ENCODE assay signal across 7 mouse cellular contexts in the genomic region with DNA sequence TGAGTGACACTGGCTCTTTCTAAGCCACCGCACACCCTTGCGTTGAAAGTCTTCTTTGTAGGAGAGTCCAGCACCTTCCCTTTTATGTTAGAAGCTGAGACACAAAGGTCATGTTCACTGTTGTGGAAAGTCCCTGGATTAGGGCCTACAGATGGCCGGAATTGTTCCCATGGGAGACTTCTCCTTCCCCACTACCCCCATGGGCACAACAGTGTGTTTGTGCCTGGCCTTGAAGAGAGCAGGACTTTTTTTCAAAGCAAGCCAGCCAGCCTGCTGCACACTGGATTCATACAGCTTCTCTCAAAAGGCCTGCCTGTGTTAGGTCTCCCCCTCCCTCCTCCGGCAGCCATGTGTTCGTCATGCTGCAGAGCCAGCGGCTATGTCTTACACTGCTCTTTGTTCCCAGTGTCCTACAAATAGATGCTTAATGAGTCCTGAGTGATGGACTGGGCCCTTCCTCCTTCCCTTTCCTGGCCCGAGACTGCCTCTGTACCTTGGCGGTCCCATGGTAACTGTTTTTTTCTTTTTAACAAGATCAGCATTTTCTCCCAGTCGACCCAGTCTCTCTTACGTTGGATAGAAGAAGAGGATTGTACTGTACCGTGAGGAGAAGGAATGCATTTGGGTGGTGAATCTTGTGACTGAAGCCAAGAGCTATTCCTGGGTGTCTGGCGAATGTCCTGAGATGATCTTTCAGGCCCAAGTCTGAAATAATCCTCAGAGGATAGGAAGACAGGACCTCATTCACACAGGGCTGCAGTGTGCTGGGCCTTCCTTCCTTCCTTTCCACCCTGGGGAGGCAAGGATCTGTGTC. TPM values are rescaled to one million over a fixed set of nuclear protein-coding genes. Genes with fewer than 3 reads are reported as not detected.
DNase-seq lines count a peak whose midpoint lies in the region; ATAC-seq and TF ChIP-seq lines count a peak whose summit lies in the region.

No protein-coding gene starts in this region.

- peak; percentile 49 for ATAC-seq in kidney, embryonic 15.5 days (replicated peaks; ENCODE audit: low FRiP score)
- ATAC-seq in limb, embryonic 12.5 days (ENCODE audit: insufficient number of reproducible peaks, insufficient read depth, low FRiP score, low TSS enrichment, low read depth) = peak; percentile 50; the same call in 1 of the 2 replicates

- H3K4me3 ChIP-seq in embryonic facial prominence, embryonic 10.5 days = no peak overlapping the region
- H3K4me3 ChIP-seq in heart, embryonic 10.5 days = no peak overlapping the region
- no peak overlapping the region for H3K4me3 ChIP-seq in kidney, embryonic 15.5 days (replicated peaks)
- H3K4me3 ChIP-seq in limb, embryonic 12.5 days (replicated peaks) = no peak overlapping the region
- H3K4me3 ChIP-seq in thymus, adult 2 months (ENCODE audit: control insufficient read depth, insufficient read depth, low read length) = no peak overlapping the region

- peaks cover 29% of the 10 kb centered on the region for H3K4me1 ChIP-seq in embryonic facial prominence, embryonic 10.5 days
- peaks cover 64% of the 10 kb centered on the region for H3K4me1 ChIP-seq in heart, embryonic 10.5 days
- peaks cover 55% of the 10 kb centered on the region for H3K4me1 ChIP-seq in kidney, embryonic 15.5 days
- peaks cover 39% of the 10 kb centered on the region for H3K4me1 ChIP-seq in limb, embryonic 12.5 days (replicated peaks)
- H3K4me1 ChIP-seq in thymus, adult 2 months (replicated peaks; ENCODE audit: control insufficient read depth, insufficient read depth, low read length) = peaks cover 57% of the 10 kb centered on the region

- peak overlapping the region; percentile 74 for H3K27ac ChIP-seq in embryonic facial prominence, embryonic 10.5 days (replicated peaks)
- H3K27ac ChIP-seq in heart, embryonic 10.5 days = peak overlapping the region; percentile 42; the same call in 1 of the 2 replicates
- H3K27ac ChIP-seq in kidney, embryonic 15.5 days = peak overlapping the region; percentile 48
- peak overlapping the region; percentile 60 for H3K27ac ChIP-seq in limb, embryonic 12.5 days
- H3K27ac ChIP-seq in thymus, adult 2 months (ENCODE audit: control insufficient read depth, insufficient read depth, low read length) = no peak overlapping the region

- no peak overlapping the region for H3K9ac ChIP-seq in kidney, embryonic 15.5 days
- H3K9ac ChIP-seq in limb, embryonic 12.5 days (replicated peaks) = no peak overlapping the region

- H3K4me2 ChIP-seq in kidney, embryonic 15.5 days = 0 out of 2 replicates have a peak overlapping the region, but pooled peaks have one; percentile 9
- no peak overlapping the region for H3K4me2 ChIP-seq in limb, embryonic 12.5 days

- peaks cover 82% of the 10 kb centered on the region for H3K36me3 ChIP-seq in embryonic facial prominence, embryonic 10.5 days (replicated peaks)
- peaks cover 97% of the 10 kb centered on the region for H3K36me3 ChIP-seq in heart, embryonic 10.5 days
- H3K36me3 ChIP-seq in kidney, embryonic 15.5 days = peaks cover 60% of the 10 kb centered on the region
- H3K36me3 ChIP-seq in limb, embryonic 12.5 days = peaks cover 51% of the 10 kb centered on the region
- peaks cover 78% of the 10 kb centered on the region for H3K36me3 ChIP-seq in thymus, adult 2 months (ENCODE audit: control insufficient read depth, insufficient read depth, low read length)

- H3K9me3 ChIP-seq in embryonic facial prominence, embryonic 10.5 days = no peaks in the 10 kb centered on the region
- no peaks in the 10 kb centered on the region for H3K9me3 ChIP-seq in heart, embryonic 10.5 days
- H3K9me3 ChIP-seq in kidney, embryonic 15.5 days (replicated peaks) = no peaks in the 10 kb centered on the region
- H3K9me3 ChIP-seq in limb, embryonic 12.5 days = no peaks in the 10 kb centered on the region

- WGBS in embryonic facial prominence, embryonic 10.5 days = 51% methylated on average over 12 of the region's 12 CpGs
- 58% methylated on average over 12 of the region's 12 CpGs for WGBS in heart, embryonic 10.5 days
- 49% methylated on average over 12 of the region's 12 CpGs for WGBS in kidney, embryonic 15.5 days
- WGBS in limb, embryonic 12.5 days = 66% methylated on average over 12 of the region's 12 CpGs
- 90% methylated on average over 12 of the region's 12 CpGs for WGBS in thymus, adult 2 months

- H3K27me3 ChIP-seq in embryonic facial prominence, embryonic 10.5 days (replicated peaks; ENCODE audit: low read depth, poor library complexity, severe bottlenecking) = no peaks in the 10 kb centered on the region
- no peaks in the 10 kb centered on the region for H3K27me3 ChIP-seq in heart, embryonic 10.5 days (ENCODE audit: insufficient read depth, poor library complexity, severe bottlenecking)
- H3K27me3 ChIP-seq in kidney, embryonic 15.5 days = no peaks in the 10 kb centered on the region
- H3K27me3 ChIP-seq in limb, embryonic 12.5 days = no peaks in the 10 kb centered on the region
- H3K27me3 ChIP-seq in thymus, adult 2 months (ENCODE audit: control insufficient read depth, insufficient read depth, low read length) = no peaks in the 10 kb centered on the region

- TF ChIP-seq POLR2A in thymus, adult 2 months (IDR thresholded peaks at IDR 0.05; ENCODE audit: control insufficient read depth, extremely low read depth, insufficient read depth, low read length, poor library complexity) = no peak

- no peak for TF ChIP-seq CTCF in thymus, adult 2 months (IDR thresholded peaks at IDR 0.05; ENCODE audit: borderline replicate concordance, control insufficient read depth, extremely low read depth, insufficient read depth, low read length, poor library complexity)

- peak; percentile 70 for DNase-seq in brain, embryonic 18.5 days (ENCODE audit: low read depth, low spot score)
- DNase-seq in embryonic facial prominence, embryonic 10.5 days (ENCODE audit: low spot score) = peak; percentile 58
- no peak for DNase-seq in heart, embryonic 10.5 days (ENCODE audit: low spot score)
- peak; percentile 70 for DNase-seq in right cerebral cortex, adult 18-20 months
- DNase-seq in thymus, adult 2 months = no peak

RNA-seq across cellular contexts. Expression of gene Lbh, which starts 7.9 kb away (rescaled TPM):
- 2.1 and 2.2 TPM in 2 replicates for polyA plus RNA-seq in embryonic facial prominence, embryonic 10.5 days (2016; fragmentation: Nextera tagmentation; extraction: Ambion mirVana)
- polyA plus RNA-seq in heart, embryonic 10.5 days (2016; fragmentation: Nextera tagmentation; extraction: Ambion mirVana) = 10.8 and 15.4 TPM in 2 replicates
- polyA plus RNA-seq in kidney, embryonic 15.5 days (2015; fragmentation: Nextera tagmentation; extraction: Ambion mirVana) = 7.1 and 8.9 TPM in 2 replicates
- 2.4 and 2.7 TPM in 2 replicates for polyA plus RNA-seq in limb, embryonic 12.5 days (2016; fragmentation: Nextera tagmentation; extraction: Ambion mirVana)
- 197 and 216 TPM in 2 replicates for polyA plus RNA-seq in thymus, adult 2 months (2012; rRNA removed)

Comparison
In these comparisons a context has a peak if more than half of its experiments do, and no peak if none do; other contexts are left out.
1. DNase-seq: peak in brain, embryonic 18.5 days (single experiment), embryonic facial prominence, embryonic 10.5 days (single experiment) and right cerebral cortex, adult 18-20 months (single experiment); none in heart, embryonic 10.5 days (single experiment) and thymus, adult 2 months (single experiment).
2. RNA of gene Lbh, which starts 7.9 kb away (polyA plus RNA-seq): 197 to 216 TPM in thymus, adult 2 months; 10.8 to 15.4 TPM in heart, embryonic 10.5 days, 7.1 to 8.9 TPM in kidney, embryonic 15.5 days, 2.4 to 2.7 TPM in limb, embryonic 12.5 days and 2.1 to 2.2 TPM in embryonic facial prominence, embryonic 10.5 days; every median in the first group is over 10 times any median in the second.